Mouse (Mus musculus): ENCODE measurements at regions not wholly inside any gene's neighbourhood (a gene's known extent, or its start where the extent isn't known, plus 50 kb on each side); places are given as distances from the start of the nearest gene placed in this dataset.

DNA sequence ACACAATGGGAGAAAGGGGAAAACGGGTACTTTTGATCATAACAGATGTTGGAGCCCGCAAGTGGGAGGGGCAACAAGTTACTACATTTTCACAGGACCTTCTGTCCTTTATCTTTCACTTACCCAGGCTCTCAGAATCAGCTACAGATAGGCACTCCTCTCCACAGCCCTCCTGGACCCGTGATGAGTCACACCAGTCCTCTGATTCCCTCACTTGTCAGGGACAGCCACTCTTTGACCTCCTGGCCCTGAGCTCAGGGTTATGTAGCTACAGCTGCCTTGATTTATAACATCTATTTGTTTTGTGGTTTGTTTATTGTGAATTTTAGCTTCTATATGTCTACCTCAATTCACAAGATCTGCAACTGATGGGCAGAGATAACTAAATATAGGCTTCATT, 312.7 kb upstream of the Rora start:
- Histone ChIP-seq H3K4me3 (ENCODE audit: low read depth, low read length) (no peak overlapping the region), H3K9ac (ENCODE audit: low read depth, low read length) (no peak overlapping the region), H3K4me2 (replicated peaks; ENCODE audit: low read depth) (no peak overlapping the region), H3K27me3 (replicated peaks; ENCODE audit: control insufficient read depth, insufficient read depth, low read length) (no peaks in the 10 kb centered on the region), H3K36me3 (ENCODE audit: control insufficient read depth, insufficient read depth) (no peaks in the 10 kb centered on the region), H3K9me3 (ENCODE audit: control insufficient read depth) (no peaks in the 10 kb centered on the region), H3K27ac (ENCODE audit: low read depth, low read length) (no peak overlapping the region), H3K4me1 (replicated peaks; ENCODE audit: control insufficient read depth, insufficient read depth, low read length) (no peaks in the 10 kb centered on the region)
- TF ChIP-seq CTCF (IDR thresholded peaks at IDR 0.05; ENCODE audit: low read depth) = no peak
- WGBS = 43% methylated on average over 3 of the region's 3 CpGs
- no peak for ATAC-seq

GRCm38 (mm10) chr9:68341511-68341910, 312.1 kb upstream of the Rora start:
- no peak for TF ChIP-seq CTCF (IDR thresholded peaks at IDR 0.05; ENCODE audit: low read depth)

DNA sequence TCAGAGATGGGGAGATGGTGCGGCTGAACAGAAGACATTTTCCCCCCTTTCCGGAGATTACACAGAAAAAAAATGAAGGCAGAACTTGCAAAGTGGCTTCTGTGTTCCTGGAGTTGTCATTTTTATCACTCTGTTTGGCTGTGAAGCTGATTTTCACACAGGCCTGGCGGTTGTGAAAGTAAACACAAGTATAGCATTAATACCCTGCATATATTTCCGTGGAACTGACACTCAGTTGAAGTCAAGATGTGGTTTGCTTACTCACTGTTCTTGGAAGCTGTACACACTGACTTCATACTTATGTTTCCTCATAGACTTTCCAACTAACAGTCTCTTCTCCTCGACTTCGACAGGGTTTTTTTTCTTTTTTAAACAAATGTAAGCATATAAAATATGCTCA, 306.2 kb upstream of the Rora start:
- ATAC-seq = no peak
- H3K9ac ChIP-seq (ENCODE audit: low read depth, low read length) = no peak overlapping the region
- H3K4me3 ChIP-seq (ENCODE audit: low read depth, low read length) = no peak overlapping the region
- no peaks in the 10 kb centered on the region for H3K36me3 ChIP-seq (ENCODE audit: control insufficient read depth, insufficient read depth)
- TF ChIP-seq CTCF (IDR thresholded peaks at IDR 0.05; ENCODE audit: low read depth) = no peak
- no peak overlapping the region for H3K27ac ChIP-seq (ENCODE audit: low read depth, low read length)
- H3K27me3 ChIP-seq (replicated peaks; ENCODE audit: control insufficient read depth, insufficient read depth, low read length) = no peaks in the 10 kb centered on the region
- WGBS = 63% methylated on average over 6 of the region's 6 CpGs
- H3K9me3 ChIP-seq (ENCODE audit: control insufficient read depth) = no peaks in the 10 kb centered on the region
- H3K4me1 ChIP-seq (replicated peaks; ENCODE audit: control insufficient read depth, insufficient read depth, low read length) = no peaks in the 10 kb centered on the region
- no peak overlapping the region for H3K4me2 ChIP-seq (replicated peaks; ENCODE audit: low read depth)

More at GRCm38 (mm10) chr9:68341511-68341910, 312.1 kb upstream of the Rora start:
- no peaks in the 10 kb centered on the region for H3K9me3 ChIP-seq (ENCODE audit: control insufficient read depth)
- H3K4me3 ChIP-seq (ENCODE audit: low read depth, low read length) = no peak overlapping the region
- no peaks in the 10 kb centered on the region for H3K36me3 ChIP-seq (ENCODE audit: control insufficient read depth, insufficient read depth)
- no peaks in the 10 kb centered on the region for H3K4me1 ChIP-seq (replicated peaks; ENCODE audit: control insufficient read depth, insufficient read depth, low read length)
- no peak for ATAC-seq
- WGBS = 92% methylated on average over 3 of the region's 3 CpGs
- H3K27me3 ChIP-seq (replicated peaks; ENCODE audit: control insufficient read depth, insufficient read depth, low read length) = no peaks in the 10 kb centered on the region
- H3K4me2 ChIP-seq (replicated peaks; ENCODE audit: low read depth) = no peak overlapping the region
- no peak overlapping the region for H3K27ac ChIP-seq (ENCODE audit: low read depth, low read length)
- no peak overlapping the region for H3K9ac ChIP-seq (ENCODE audit: low read depth, low read length)

DNA sequence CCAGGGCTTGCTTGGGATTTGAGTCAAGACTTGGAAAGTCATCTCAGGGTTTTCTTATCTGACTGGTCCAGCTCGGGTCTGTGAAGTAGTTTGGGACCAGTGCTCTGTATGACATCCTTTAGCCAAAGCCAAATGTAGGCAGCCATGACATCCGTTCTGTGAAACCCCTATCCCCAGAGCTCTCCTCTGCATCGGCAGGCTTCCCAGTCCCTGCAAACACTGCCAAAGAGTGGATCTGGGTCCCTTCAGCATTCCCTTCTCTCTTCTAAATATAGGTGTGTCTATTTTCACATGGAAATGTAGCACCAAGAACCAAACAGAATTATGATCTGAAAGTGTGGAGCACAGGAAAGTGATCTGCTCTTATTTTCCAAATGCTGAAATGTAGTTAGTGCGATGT, 302.1 kb upstream of the Rora start:
- no peak for ATAC-seq
- H3K4me1 ChIP-seq (replicated peaks; ENCODE audit: control insufficient read depth, insufficient read depth, low read length) = no peaks in the 10 kb centered on the region
- H3K27ac ChIP-seq (ENCODE audit: low read depth, low read length) = no peak overlapping the region
- H3K9ac ChIP-seq (ENCODE audit: low read depth, low read length) = no peak overlapping the region
- H3K9me3 ChIP-seq (ENCODE audit: control insufficient read depth) = no peaks in the 10 kb centered on the region
- no peak overlapping the region for H3K4me2 ChIP-seq (replicated peaks; ENCODE audit: low read depth)
- no peaks in the 10 kb centered on the region for H3K36me3 ChIP-seq (ENCODE audit: control insufficient read depth, insufficient read depth)
- TF ChIP-seq CTCF (IDR thresholded peaks at IDR 0.05; ENCODE audit: low read depth) = no peak
- 88% methylated on average over 4 of the region's 4 CpGs for WGBS
- no peak overlapping the region for H3K4me3 ChIP-seq (ENCODE audit: low read depth, low read length)
- H3K27me3 ChIP-seq (replicated peaks; ENCODE audit: control insufficient read depth, insufficient read depth, low read length) = no peaks in the 10 kb centered on the region

DNA sequence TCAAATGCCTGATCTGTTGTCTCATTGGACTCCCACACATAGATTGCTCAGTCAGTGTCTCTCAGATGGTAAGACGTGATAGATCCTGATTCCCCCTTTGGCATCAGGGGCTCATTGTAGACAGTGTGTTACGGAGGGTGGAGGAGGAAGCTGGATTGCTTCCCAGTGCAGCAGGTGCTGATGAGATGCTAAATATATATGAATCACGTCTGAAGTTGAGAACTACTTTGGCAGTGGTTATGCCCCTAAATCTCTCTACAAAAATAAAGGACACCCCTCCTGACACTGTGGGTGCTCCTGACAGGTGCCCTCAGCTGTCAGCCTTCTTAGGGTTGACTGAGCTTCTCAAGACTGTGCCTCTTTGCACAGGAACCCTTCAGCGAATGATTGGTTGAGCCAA, 299.1 kb upstream of the Rora start:
- Histone ChIP-seq H3K9me3 (ENCODE audit: control insufficient read depth) (no peaks in the 10 kb centered on the region), H3K36me3 (ENCODE audit: control insufficient read depth, insufficient read depth) (no peaks in the 10 kb centered on the region), H3K4me2 (replicated peaks; ENCODE audit: low read depth) (no peak overlapping the region), H3K4me3 (ENCODE audit: low read depth, low read length) (no peak overlapping the region), H3K9ac (ENCODE audit: low read depth, low read length) (no peak overlapping the region), H3K27ac (ENCODE audit: low read depth, low read length) (no peak overlapping the region), H3K4me1 (replicated peaks; ENCODE audit: control insufficient read depth, insufficient read depth, low read length) (no peaks in the 10 kb centered on the region), H3K27me3 (replicated peaks; ENCODE audit: control insufficient read depth, insufficient read depth, low read length) (no peaks in the 10 kb centered on the region)
- 76% methylated on average over 4 of the region's 4 CpGs for WGBS
- no peak for TF ChIP-seq CTCF (IDR thresholded peaks at IDR 0.05; ENCODE audit: low read depth)
- ATAC-seq = no peak

- Histone ChIP-seq H3K36me3 (ENCODE audit: control insufficient read depth, insufficient read depth) (no peaks in the 10 kb centered on the region), H3K4me1 (replicated peaks; ENCODE audit: control insufficient read depth, insufficient read depth, low read length) (no peaks in the 10 kb centered on the region), H3K9me3 (ENCODE audit: control insufficient read depth) (no peaks in the 10 kb centered on the region), H3K9ac (ENCODE audit: low read depth, low read length) (no peak overlapping the region), H3K27ac (ENCODE audit: low read depth, low read length) (no peak overlapping the region), H3K4me2 (replicated peaks; ENCODE audit: low read depth) (no peak overlapping the region), H3K4me3 (ENCODE audit: low read depth, low read length) (no peak overlapping the region), H3K27me3 (replicated peaks; ENCODE audit: control insufficient read depth, insufficient read depth, low read length) (no peaks in the 10 kb centered on the region)
- 61% methylated on average over 4 of the region's 4 CpGs for WGBS
- ATAC-seq = no peak
- no peak for TF ChIP-seq CTCF (IDR thresholded peaks at IDR 0.05; ENCODE audit: low read depth)
These were observed 297.5 kb upstream of the Rora start for GRCm38 (mm10) chr9:68356078-68356477.

- Histone ChIP-seq H3K9me3 (ENCODE audit: control insufficient read depth) (no peaks in the 10 kb centered on the region), H3K9ac (ENCODE audit: low read depth, low read length) (no peak overlapping the region), H3K27ac (ENCODE audit: low read depth, low read length) (no peak overlapping the region), H3K27me3 (replicated peaks; ENCODE audit: control insufficient read depth, insufficient read depth, low read length) (no peaks in the 10 kb centered on the region), H3K36me3 (ENCODE audit: control insufficient read depth, insufficient read depth) (no peaks in the 10 kb centered on the region), H3K4me3 (ENCODE audit: low read depth, low read length) (no peak overlapping the region), H3K4me2 (replicated peaks; ENCODE audit: low read depth) (no peak overlapping the region), H3K4me1 (replicated peaks; ENCODE audit: control insufficient read depth, insufficient read depth, low read length) (no peaks in the 10 kb centered on the region)
- ATAC-seq = no peak
- no peak for TF ChIP-seq CTCF (IDR thresholded peaks at IDR 0.05; ENCODE audit: low read depth)
- WGBS = 71% methylated on average over 5 of the region's 5 CpGs
These were observed 296.4 kb upstream of the Rora start for GRCm38 (mm10) chr9:68357231-68357630.
